Mouse (Mus musculus): ENCODE results near the gene Nmral1.
"Not testable (repeated sequence)": the region's sequence is repeated elsewhere in the genome, so short reads cannot be mapped to it uniquely, and the experiment has no call there.

Nmral1 gene

DNA sequence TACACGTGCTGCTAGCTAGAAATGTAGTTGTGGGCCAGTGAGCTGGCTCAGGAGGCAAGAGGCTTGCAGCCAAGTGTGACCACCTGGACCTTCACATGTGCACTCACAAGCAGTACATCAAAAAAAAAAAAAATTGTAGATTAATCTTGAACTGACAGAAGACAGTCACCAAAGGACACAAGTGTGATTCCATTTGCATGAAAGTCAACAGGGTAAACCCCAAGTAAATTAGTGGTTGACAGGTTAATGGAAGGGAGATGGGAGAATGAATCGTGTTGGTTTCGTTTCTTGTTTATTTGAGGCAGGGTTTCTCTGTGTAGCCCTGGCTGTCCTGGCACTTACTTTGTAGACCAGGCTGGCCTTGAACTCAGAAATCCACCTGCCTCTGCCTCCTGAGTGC is 1.3 kb downstream of the Nmral1 start:
- in situ Hi-C loops (cut with MboI, MseI): loop anchor here (5.0 kb wide), 1 partner anchor 54 kb away; no protein-coding TSS in a partner anchor

GRCm38 (mm10) chr16:4713861-4714710 is 5.1 kb downstream of the Nmral1 start:
- in situ Hi-C loops (cut with MboI, MseI): no loop called here

DNA sequence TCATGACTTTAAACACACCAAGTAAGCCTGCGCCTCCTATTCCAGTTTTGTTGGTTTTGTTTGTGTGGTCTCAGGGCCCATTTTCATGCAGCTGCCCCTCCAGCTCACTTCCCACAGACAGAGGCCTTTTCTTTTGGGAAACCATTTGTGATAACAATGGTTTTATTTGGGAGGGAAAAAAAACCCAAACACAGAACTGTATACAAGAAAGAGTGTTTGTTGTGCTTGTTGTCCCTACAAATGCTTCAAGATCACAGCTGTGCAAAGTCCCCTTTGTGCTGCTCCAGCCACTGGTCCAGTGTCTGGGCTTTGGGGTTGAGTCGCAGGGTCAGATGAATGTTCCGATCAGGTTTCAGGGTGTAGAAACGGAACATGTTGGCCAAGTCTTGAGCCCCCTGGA is 8.0 kb downstream of the Nmral1 start:
- in situ Hi-C loops (cut with MboI, MseI): no loop called here

DNA sequence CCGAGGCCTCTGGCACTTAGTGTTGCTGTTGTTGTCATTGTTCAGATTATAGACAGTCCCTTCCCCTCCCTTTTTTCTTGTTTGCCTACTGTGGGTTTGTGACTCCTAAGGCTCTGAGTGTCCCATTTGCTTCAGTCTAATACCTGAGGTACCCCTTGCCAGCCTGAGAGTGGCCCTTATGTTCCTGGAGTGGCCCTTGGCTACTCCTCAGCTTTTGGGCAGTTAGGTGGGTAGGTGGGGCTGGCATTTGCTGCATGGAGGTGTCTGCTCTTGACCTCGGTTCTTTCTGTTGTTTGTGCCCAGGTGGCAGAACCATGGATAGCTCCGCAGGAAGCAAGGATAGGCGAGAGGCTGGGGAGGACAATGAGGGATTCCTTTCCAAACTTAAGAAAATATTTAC is 13.6 kb downstream of the Nmral1 start:
- in situ Hi-C loops (cut with MboI, MseI): no loop called here

DNA sequence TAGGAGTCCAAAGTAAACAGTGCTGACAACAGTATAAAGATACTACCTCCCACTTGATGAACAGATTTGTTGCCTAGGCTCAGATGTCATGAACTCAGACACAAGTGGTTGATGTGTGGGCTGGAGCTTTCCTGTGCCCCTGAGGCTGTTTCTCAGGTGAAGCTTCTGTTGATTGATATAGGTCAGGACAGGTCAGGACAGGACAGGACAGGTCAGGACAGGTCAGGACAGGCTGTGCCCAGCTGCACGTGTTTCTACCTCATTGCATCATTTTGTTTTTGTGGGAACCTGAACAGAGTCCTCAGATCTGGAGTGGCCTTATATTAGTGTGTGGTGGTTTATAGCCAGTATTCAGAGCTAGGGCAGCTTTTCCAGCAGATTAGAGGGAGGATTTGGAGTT is 16.5 kb downstream of the Nmral1 start:
- in situ Hi-C loops (cut with MboI, MseI): no loop called here

GRCm38 (mm10) chr16:4701211-4701610 is 17.9 kb downstream of the Nmral1 start:
- in situ Hi-C loops (cut with MboI, MseI): no loop called here

DNA sequence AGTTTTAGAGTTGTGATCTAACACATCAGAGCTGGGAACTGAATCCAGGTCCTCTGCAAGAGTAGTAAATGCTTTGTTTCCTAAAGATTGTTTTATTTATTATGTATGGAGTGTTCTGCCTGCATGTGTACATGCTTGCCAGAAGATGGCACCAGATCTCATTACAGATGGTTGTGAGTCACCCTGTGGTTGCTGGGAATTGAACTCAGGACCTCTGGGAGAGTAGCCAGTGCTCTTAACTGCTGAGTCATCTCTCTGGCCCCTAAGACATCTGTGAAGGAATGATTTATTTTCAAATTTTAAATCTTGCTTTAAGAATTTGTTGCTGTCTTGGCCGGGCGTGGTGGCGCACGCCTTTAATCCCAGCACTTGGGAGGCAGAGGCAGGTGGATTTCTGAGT is 29.8 kb downstream of the Nmral1 start:
- in situ Hi-C loops (cut with MboI, MseI): not testable (repeated sequence)

DNA sequence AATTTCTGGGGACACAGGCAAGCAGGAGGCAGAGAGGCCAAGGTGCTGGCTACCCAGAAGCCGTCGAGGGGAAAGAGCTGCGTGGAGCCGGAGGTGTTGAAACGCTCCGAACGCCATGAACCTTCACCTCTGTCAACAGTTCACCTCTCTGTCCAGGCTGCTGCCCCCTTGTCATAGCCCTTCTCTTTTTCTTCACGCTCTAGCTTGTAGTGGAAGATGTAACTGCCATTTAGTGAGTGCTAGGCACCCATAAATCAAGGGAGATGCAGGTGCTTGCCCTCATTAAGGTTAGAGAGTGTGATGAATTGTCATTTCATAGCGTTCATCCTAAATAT is 34.7 kb downstream of the Nmral1 start:
- in situ Hi-C loops (cut with MboI, MseI): no loop called here

DNA sequence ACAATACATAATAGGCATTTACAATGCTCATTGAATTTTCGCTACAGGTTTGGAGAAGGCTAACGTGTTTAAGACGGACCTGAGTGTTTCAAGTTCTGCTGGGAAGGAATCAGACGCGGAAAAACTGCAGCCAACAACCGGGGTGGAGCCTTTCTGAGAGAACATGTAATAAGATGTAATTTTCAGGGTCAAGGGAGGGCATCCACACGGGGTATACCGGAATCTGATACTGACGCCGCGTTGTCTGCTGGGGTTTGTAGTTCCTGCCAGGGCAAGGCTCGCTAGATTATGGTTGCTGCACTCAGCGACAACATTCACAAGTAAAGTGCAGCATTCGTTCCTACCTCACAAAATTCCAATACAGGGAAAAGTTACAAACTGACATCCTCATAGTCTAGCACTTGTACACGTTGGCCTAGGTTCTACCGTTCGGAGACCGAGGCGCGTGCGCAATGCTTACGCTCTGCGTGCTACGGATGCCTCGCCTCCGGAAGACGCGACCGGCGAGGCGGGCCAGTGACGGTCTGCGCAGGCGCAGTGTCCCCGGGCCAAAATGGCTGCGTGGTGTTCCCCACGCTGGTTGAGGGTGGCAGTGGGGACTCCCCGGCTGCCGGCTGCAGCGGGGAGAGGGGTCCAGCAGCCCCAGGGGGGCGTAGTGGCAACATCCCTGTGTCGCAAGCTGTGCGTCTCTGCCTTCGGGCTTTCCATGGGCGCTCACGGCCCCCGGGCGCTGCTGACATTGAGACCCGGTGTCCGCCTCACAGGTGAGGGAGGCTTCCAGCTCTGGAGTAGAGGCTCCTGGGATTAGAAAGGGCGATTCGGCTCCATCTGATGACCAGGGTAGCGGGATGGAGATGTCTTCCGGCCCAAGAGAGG is 35.3 kb downstream of the Nmral1 start:
- in situ Hi-C loops (cut with MboI, MseI): no loop called here

DNA sequence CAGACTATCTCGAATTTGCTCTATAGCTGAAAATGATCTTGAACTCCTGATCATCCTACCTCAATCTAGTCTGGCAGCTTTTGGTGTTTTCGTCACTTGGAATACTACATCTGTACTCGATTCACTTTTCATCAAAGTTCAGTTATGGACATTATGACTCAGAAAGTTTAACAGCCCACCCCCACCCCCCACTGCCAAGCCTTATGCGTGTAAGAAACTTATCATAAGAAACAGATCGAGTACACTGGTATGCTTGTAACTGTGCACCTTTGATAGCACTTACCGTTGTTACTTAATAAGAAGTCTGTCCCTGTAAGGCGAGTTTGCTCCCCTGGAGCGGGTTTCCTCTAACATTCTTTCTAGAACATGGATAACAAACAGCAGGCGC is 36.0 kb downstream of the Nmral1 start:
- in situ Hi-C loops (cut with MboI, MseI): no loop called here

- in situ Hi-C loops (cut with MboI, MseI): no loop called here
Observed at GRCm38 (mm10) chr16:4682628-4683179, 36.5 kb downstream of the Nmral1 start.

GRCm38 (mm10) chr16:4680922-4681455 is 38.2 kb downstream of the Nmral1 start:
- in situ Hi-C loops (cut with MboI, MseI): not testable (repeated sequence)

DNA sequence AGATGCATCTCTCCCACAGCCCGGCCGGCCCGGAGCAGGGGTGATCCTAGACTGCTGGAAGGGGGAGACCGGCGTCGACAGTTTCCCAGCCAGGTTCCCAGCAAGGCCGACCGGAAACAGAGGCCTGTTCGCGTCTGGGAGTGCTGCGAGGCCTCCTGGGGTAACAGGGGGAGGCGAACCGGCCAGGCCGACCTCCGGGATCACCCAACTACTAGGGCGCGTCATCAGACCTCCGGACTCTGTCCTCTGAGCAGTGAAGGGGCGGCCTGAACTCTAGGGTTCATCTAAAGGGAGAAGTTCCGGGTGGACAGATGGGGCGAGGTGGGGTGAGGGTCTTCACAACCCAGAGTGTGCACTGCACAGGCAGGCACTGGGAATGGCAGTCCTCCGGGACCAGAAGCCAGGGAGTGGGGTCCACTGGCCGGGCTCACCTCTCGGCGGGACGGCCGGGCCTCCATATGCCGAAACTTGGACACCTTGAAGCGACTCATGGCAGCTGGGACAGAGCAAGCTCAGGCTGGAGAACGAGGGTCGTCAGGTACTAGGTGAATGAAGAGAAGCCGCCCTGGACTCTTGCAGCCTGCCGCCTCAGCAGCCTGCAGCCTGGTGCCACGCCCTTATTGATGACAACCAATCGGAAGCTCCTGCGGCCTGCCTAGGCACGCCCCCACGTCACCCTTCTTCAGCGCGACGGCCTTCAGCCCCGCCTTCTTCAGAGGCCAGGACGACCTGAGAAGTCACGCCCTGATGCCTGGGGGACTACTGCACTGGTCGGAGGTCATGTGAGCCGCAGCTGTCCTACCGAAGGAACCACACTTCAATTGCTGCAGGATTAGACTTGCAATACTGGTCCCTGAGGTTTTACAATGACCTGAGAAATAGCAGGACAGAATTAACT is 39.8 kb downstream of the Nmral1 start, which contains the start of gene Coro7:
Coro7 (minus strand) TSS at position 657 of the 898 bp plus-strand sequence.
- in situ Hi-C loops (cut with MboI, MseI): no loop called here

GRCm38 (mm10) chr16:4678080-4678479 is 41.1 kb downstream of the Nmral1 start:
- in situ Hi-C loops (cut with MboI, MseI): no loop called here

DNA sequence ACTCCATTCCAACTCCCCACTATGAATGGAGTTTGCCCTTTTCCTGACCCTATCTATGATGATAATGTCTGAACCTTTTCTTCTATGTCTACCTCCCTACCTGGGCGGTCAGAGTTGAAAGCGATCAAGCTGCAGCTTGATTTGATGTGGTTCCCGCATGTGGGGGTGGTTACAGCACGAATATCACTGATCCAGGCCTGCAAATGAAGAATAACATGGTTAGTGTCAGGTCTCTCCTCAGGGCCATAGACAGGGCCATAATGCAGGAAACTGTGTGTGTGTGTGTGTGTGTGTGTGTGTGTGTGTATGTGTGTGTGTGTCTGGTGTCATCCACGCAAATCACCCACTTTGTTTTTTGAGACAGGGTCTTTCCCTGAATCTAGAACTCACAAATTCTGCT is 42.3 kb downstream of the Nmral1 start:
- in situ Hi-C loops (cut with MboI, MseI): no loop called here

DNA sequence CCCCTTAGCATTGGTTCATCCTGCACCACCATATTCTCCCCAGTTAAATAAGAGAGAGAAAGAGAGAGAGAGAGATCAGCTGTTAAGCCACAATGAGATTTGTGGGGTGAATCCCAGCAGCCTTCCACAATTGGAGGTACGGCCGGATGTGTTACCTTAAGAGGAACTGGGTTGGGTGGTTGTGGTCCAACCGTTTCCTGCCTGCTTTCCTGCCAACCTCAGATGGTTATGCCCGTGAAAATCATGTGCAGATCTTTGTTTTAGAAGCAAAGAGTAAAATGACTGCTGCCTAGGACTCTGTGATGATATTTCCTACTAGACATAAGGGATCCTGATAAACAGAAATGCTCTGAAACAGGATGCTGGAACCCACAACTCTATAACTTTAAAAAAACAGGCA is 45.1 kb downstream of the Nmral1 start:
- in situ Hi-C loops (cut with MboI, MseI): no loop called here

DNA sequence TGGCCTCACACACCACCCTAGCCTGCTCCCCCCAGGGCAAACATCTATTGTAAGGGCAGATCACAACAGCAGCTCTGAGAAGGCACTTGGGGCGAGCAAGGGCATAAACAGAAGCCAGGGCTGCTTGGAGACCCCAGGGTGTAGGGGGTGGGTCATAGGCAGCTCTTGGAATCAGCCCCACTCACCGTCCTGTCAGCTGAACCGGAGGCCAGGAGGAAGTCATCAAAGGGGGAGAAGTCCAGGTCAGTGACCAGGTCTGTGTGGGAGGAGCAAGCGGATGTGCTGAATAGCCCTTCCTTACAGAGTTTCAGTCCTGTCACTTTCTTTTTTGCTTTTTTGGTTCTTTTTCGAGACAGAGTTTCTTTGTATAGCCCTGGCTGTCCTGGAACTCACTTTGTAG is 48.8 kb downstream of the Nmral1 start:
- in situ Hi-C loops (cut with MboI, MseI): no loop called here

GRCm38 (mm10) chr16:4667190-4667808 is 51.9 kb downstream of the Nmral1 start:
- in situ Hi-C loops (cut with MboI, MseI): loop anchor here (5.0 kb wide), 1 partner anchor 35 kb away; no protein-coding TSS in a partner anchor

GRCm38 (mm10) chr16:4665726-4666125 is 53.4 kb downstream of the Nmral1 start:
- in situ Hi-C loops (cut with MboI, MseI): loop anchor here (5.0 kb wide), 1 partner anchor 33 kb away; no protein-coding TSS in a partner anchor

DNA sequence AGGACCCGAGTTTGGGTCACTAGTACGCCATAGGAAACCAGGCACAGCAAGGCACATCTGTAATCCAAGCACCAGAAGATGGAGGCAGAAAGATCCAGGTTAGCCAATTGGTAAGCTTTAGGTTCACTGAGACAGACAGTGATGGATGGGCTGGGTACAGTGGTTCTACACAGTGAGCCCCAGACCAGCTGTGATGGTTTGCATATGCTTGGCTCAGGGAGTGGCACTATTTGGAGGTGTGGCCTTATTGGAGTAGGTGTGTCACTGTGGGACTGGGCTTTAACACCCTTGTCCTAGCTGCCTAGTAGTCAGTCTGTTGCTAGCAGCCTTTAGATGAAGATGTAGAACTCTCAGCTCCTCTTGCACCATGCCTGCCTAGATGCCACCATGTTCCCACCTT is 55.4 kb downstream of the Nmral1 start:
- in situ Hi-C loops (cut with MboI, MseI): no loop called here

DNA sequence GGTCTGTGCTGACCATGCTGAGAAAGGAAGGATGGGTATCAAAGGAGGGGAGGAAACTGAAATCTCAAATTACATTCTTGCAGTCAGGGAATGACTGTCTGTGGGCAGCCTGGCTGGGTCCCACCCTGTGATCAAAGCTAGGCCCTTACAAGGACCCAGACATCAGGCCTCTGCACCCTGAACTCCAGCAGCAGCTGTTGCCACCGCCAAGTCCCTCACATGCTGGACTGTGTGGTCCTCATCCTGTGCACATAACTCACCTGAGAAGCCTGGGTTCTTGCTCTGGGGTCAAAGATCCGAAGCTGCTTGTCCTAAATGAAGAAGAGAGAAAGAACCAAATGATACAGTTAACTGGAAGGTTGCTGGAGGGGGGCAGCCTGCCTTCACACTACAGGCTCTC is 57.6 kb downstream of the Nmral1 start:
- in situ Hi-C loops (cut with MboI, MseI): no loop called here
